Mouse (Mus musculus): Measurements from ENCODE around the gene Tmtc1. TPM values are rescaled to one million over a fixed set of nuclear protein-coding genes. Genes with fewer than 3 reads are reported as not detected.

Gene Tmtc1
- polyA plus RNA-seq, 1 experiment, result 0.01 TPM

GRCm38 (mm10) chr6:148391286-148391685 is 52.9 kb downstream of the Tmtc1 start:
- H3K4me3 ChIP-seq, result no peak overlapping the region
- no peak for TF ChIP-seq SRF (IDR thresholded peaks at IDR 0.05; ENCODE audit: control insufficient read depth, insufficient read length, low read depth)
- no peak for TF ChIP-seq POLR2AphosphoS2 (IDR thresholded peaks at IDR 0.05; ENCODE audit: insufficient read length, low read depth)
- TF ChIP-seq MAX (IDR thresholded peaks at IDR 0.05; ENCODE audit: low read depth), result no peak
- TF ChIP-seq TCF3 (IDR thresholded peaks at IDR 0.05; ENCODE audit: insufficient read length, low read depth), result no peak
- TF ChIP-seq MYOG (IDR thresholded peaks at IDR 0.05; ENCODE audit: control insufficient read depth in 1 of 3, insufficient read depth in 1 of 3, insufficient read length in 2 of 3, low read depth in 2 of 3), result no peak
- no peak for TF ChIP-seq USF1 (IDR thresholded peaks at IDR 0.05; ENCODE audit: low read depth)
- no peak for TF ChIP-seq TCF12 (IDR thresholded peaks at IDR 0.05; ENCODE audit: insufficient read depth, poor library complexity, severe bottlenecking)
- TF ChIP-seq CEBPB (IDR thresholded peaks at IDR 0.05; ENCODE audit: insufficient read depth, poor library complexity, severe bottlenecking), result no peak
- no peak for TF ChIP-seq MYOD1 (IDR thresholded peaks at IDR 0.05; ENCODE audit: control insufficient read depth in 1 of 3, insufficient read length in 2 of 3, low read depth in 2 of 3)
- no peak for TF ChIP-seq REST (IDR thresholded peaks at IDR 0.05; ENCODE audit: insufficient read depth, insufficient read length)
- TF ChIP-seq POLR2A (IDR thresholded peaks at IDR 0.05; ENCODE audit: insufficient read length, low read depth), result no peak
- no peak for TF ChIP-seq E2F4 (IDR thresholded peaks at IDR 0.05; ENCODE audit: insufficient read depth)
- no peak overlapping the region for H3K4me2 ChIP-seq (ENCODE audit: low read depth)

GRCm38 (mm10) chr6:148390630-148391276 is 53.4 kb downstream of the Tmtc1 start:
- Histone ChIP-seq H3K79me2 (ENCODE audit: control insufficient read depth, insufficient read depth) (no peaks in the 10 kb centered on the region), H3K4me3 (no peak overlapping the region), H3K27me3 (ENCODE audit: control insufficient read depth, insufficient read depth, insufficient read length) (peaks cover 6% of the 10 kb centered on the region), H3K4me2 (ENCODE audit: low read depth) (no peak overlapping the region), H3ac (ENCODE audit: control insufficient read depth, insufficient read length) (no peak overlapping the region), H3K36me3 (ENCODE audit: control insufficient read depth, insufficient read depth) (no peaks in the 10 kb centered on the region)
- TF ChIP-seq MAX (IDR thresholded peaks at IDR 0.05; ENCODE audit: low read depth) (no peak), POLR2A (IDR thresholded peaks at IDR 0.05; ENCODE audit: insufficient read length, low read depth) (no peak), E2F4 (IDR thresholded peaks at IDR 0.05; ENCODE audit: insufficient read depth) (no peak), MYOG (IDR thresholded peaks at IDR 0.05; ENCODE audit: control insufficient read depth in 1 of 3, insufficient read depth in 1 of 3, insufficient read length in 2 of 3, low read depth in 2 of 3) (no peak), SRF (IDR thresholded peaks at IDR 0.05; ENCODE audit: control insufficient read depth, insufficient read length, low read depth) (no peak), MYOD1 (IDR thresholded peaks at IDR 0.05; ENCODE audit: control insufficient read depth in 1 of 3, insufficient read length in 2 of 3, low read depth in 2 of 3) (no peak), TCF12 (IDR thresholded peaks at IDR 0.05; ENCODE audit: insufficient read depth, poor library complexity, severe bottlenecking) (no peak), REST (IDR thresholded peaks at IDR 0.05; ENCODE audit: insufficient read depth, insufficient read length) (no peak), POLR2AphosphoS2 (IDR thresholded peaks at IDR 0.05; ENCODE audit: insufficient read length, low read depth) (no peak), TCF3 (IDR thresholded peaks at IDR 0.05; ENCODE audit: insufficient read length, low read depth) (no peak), USF1 (IDR thresholded peaks at IDR 0.05; ENCODE audit: low read depth) (no peak), CEBPB (IDR thresholded peaks at IDR 0.05; ENCODE audit: insufficient read depth, poor library complexity, severe bottlenecking) (no peak)

More at GRCm38 (mm10) chr6:148391286-148391685, 52.9 kb downstream of the Tmtc1 start:
- Histone ChIP-seq H3ac (ENCODE audit: control insufficient read depth, insufficient read length) (no peak overlapping the region), H3K36me3 (ENCODE audit: control insufficient read depth, insufficient read depth) (no peaks in the 10 kb centered on the region), H3K79me2 (ENCODE audit: control insufficient read depth, insufficient read depth) (no peaks in the 10 kb centered on the region), H3K27me3 (ENCODE audit: control insufficient read depth, insufficient read depth, insufficient read length) (peaks cover 6% of the 10 kb centered on the region)

- TF ChIP-seq MYOG (IDR thresholded peaks at IDR 0.05; ENCODE audit: control insufficient read depth in 1 of 3, insufficient read depth in 1 of 3, insufficient read length in 2 of 3, low read depth in 2 of 3), result no peak
- no peak for TF ChIP-seq TCF12 (IDR thresholded peaks at IDR 0.05; ENCODE audit: insufficient read depth, poor library complexity, severe bottlenecking)
- TF ChIP-seq POLR2A (IDR thresholded peaks at IDR 0.05; ENCODE audit: insufficient read length, low read depth), result no peak
- TF ChIP-seq POLR2AphosphoS2 (IDR thresholded peaks at IDR 0.05; ENCODE audit: insufficient read length, low read depth), result no peak
- no peak for TF ChIP-seq TCF3 (IDR thresholded peaks at IDR 0.05; ENCODE audit: insufficient read length, low read depth)
- TF ChIP-seq SRF (IDR thresholded peaks at IDR 0.05; ENCODE audit: control insufficient read depth, insufficient read length, low read depth), result no peak
- no peak for TF ChIP-seq CEBPB (IDR thresholded peaks at IDR 0.05; ENCODE audit: insufficient read depth, poor library complexity, severe bottlenecking)
- no peak for TF ChIP-seq MYOD1 (IDR thresholded peaks at IDR 0.05; ENCODE audit: control insufficient read depth in 1 of 3, insufficient read length in 2 of 3, low read depth in 2 of 3)
- no peak for TF ChIP-seq USF1 (IDR thresholded peaks at IDR 0.05; ENCODE audit: low read depth)
- TF ChIP-seq REST (IDR thresholded peaks at IDR 0.05; ENCODE audit: insufficient read depth, insufficient read length), result no peak
- no peak for TF ChIP-seq E2F4 (IDR thresholded peaks at IDR 0.05; ENCODE audit: insufficient read depth)
- TF ChIP-seq MAX (IDR thresholded peaks at IDR 0.05; ENCODE audit: low read depth), result no peak
- Histone ChIP-seq H3K79me2 (ENCODE audit: control insufficient read depth, insufficient read depth) (no peaks in the 10 kb centered on the region), H3ac (ENCODE audit: control insufficient read depth, insufficient read length) (no peak overlapping the region), H3K4me2 (ENCODE audit: low read depth) (no peak overlapping the region), H3K36me3 (ENCODE audit: control insufficient read depth, insufficient read depth) (no peaks in the 10 kb centered on the region), H3K4me3 (no peak overlapping the region), H3K27me3 (ENCODE audit: control insufficient read depth, insufficient read depth, insufficient read length) (peaks cover 2% of the 10 kb centered on the region)
These were observed 56.2 kb downstream of the Tmtc1 start for GRCm38 (mm10) chr6:148387990-148388389.

GRCm38 (mm10) chr6:148384111-148384895 is 59.9 kb downstream of the Tmtc1 start:
- H3K4me3 ChIP-seq, result no peak overlapping the region
- H3K79me2 ChIP-seq (ENCODE audit: control insufficient read depth, insufficient read depth), result no peaks in the 10 kb centered on the region
- no peaks in the 10 kb centered on the region for H3K27me3 ChIP-seq (ENCODE audit: control insufficient read depth, insufficient read depth, insufficient read length)
- H3K36me3 ChIP-seq (ENCODE audit: control insufficient read depth, insufficient read depth), result no peaks in the 10 kb centered on the region
- H3ac ChIP-seq (ENCODE audit: control insufficient read depth, insufficient read length), result no peak overlapping the region
- TF ChIP-seq REST (IDR thresholded peaks at IDR 0.05; ENCODE audit: insufficient read depth, insufficient read length) (no peak), CEBPB (IDR thresholded peaks at IDR 0.05; ENCODE audit: insufficient read depth, poor library complexity, severe bottlenecking) (no peak), E2F4 (IDR thresholded peaks at IDR 0.05; ENCODE audit: insufficient read depth) (no peak), SRF (IDR thresholded peaks at IDR 0.05; ENCODE audit: control insufficient read depth, insufficient read length, low read depth) (no peak), MAX (IDR thresholded peaks at IDR 0.05; ENCODE audit: low read depth) (no peak), USF1 (IDR thresholded peaks at IDR 0.05; ENCODE audit: low read depth) (no peak), MYOD1 (IDR thresholded peaks at IDR 0.05; ENCODE audit: control insufficient read depth in 1 of 3, insufficient read length in 2 of 3, low read depth in 2 of 3) (no peak), POLR2AphosphoS2 (IDR thresholded peaks at IDR 0.05; ENCODE audit: insufficient read length, low read depth) (no peak)
- no peak overlapping the region for H3K4me2 ChIP-seq (ENCODE audit: low read depth)

Measured in myocyte (in vitro differentiated cells).